Mouse (Mus musculus) layer of hippocampus, adult 9-11 months (tissue): ENCODE results near the gene Aldh3b2.

Experiments used
- DNase-seq: peaks from one replicate; pipeline ENCODE4 v3.0.0; 2022

The Aldh3b2 gene

DNA sequence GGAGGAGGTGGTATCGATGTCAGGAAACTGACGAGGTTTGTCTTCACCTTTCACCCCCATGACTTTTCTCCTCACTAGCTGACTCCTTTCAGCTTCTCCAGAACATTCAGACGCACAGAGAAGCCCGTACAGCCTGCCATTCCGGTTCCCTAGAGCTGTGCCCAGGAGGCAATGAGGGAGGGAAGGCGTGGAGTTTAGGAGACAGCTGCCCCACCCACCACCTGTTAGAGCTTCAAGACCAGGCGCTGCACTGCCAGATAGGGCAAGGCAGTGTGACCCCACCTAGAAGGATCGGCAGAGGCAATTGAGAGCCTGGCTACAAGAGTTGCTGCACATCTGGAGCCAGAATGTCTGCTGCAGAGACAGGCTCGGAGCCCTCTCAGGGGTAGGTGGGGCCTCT lies at the start of gene Aldh3b2:
Aldh3b2 (plus strand) TSS at position 100 of the 400 bp plus-strand sequence.
- DNase-seq, result no peak

DNA sequence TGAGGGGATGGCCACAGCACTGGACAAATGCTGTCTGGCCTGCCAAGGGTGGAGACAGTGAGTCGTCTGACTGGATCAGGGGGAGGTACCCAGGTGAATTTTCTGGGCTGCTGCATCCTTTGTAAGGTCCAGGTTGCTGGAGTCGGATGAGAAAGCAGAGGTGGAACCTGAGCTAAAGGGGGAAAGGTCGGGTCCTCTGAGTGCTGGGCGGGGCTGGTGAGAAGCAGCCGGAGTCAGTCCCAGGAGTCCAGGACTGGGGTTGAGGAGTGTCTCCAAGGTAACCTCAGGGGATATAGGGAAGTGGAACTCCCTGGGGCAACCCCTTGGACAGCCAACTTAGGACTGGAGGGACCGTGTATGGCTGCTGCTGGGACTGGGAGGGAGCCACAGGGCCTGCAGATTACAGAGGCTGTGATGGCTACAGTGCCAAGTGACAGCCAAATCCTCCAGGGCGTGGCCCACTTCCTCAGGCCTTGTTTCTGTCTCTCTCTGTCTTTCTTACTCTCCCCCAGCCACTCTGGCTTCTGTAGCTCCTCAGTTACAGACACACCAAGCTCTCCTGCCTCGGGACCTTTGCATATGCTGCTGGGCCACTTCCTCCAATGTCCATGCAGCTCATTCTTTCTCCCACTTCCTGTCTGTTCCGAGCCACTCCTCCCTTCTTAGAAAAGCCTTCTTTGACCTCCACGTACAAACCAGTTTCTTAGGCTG lies 49.3 kb upstream of the Aldh3b2 start:
- no peak for DNase-seq

DNA sequence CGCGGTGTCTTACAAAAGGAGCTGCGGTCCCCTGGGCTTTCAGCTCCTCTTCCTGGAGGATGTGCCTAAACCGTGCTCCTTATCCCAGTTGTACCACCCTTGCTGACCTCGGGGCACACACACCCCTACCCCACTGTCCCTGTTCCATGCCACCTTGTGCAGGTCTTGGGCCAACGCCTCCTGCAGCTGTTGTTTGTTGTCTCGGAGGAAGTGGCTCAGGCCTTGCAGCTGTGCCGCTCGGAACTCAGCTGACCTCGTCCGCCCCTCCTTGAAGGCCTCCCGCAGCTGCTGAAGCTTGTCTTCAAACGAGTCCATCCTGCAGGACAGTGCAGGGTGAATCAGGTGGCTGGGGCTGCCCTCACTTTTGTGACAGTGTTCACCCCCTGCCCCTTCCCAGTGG lies 48.5 kb upstream of the Aldh3b2 start:
- no peak for DNase-seq

DNA sequence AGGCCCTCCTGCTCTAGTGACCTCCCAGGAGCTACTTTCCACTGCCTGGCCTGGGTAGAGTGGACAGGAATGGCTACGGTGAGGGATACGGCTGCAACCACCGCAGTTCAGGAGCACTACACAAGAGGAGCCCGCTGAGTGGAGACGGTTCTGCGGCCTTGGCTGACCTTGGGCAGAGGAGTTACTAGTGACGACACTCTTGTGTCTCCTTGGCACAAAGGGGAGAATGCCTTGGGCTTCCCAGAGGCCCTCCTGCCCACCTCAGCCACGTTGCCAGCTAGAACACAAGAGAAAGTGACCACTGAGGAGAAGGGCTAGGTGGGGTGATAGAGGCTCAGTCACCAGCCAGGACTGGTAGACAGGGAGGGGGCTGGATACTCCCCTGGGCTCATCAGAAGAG lies 47.9 kb upstream of the Aldh3b2 start:
- no peak for DNase-seq

DNA sequence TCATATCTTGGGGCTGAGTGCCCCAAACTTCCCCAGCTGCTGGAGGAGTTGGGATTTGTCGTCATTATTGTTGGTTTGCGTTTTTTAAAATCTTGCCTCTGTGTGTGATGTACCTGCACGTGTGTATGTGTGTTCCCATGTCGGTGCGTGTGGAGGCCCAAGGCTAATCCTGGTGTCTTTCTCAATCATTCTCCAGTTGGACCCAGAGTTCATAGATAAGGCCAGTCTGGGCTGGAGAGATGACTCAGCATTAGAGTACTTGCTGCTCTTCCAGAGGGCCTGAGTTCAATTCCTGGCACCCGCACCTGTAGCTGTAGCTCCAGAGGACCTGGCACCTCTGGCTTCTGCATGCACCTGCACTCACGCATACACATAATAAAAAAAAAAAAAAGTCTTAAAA lies 47.3 kb upstream of the Aldh3b2 start:
- DNase-seq, result no peak

GRCm38 (mm10) chr19:3925859-3926258 lies 46.3 kb upstream of the Aldh3b2 start:
- no peak for DNase-seq

- no peak for DNase-seq
Observed at GRCm38 (mm10) chr19:3926279-3926678, 45.8 kb upstream of the Aldh3b2 start.

GRCm38 (mm10) chr19:3926685-3927084 lies 45.4 kb upstream of the Aldh3b2 start:
- no peak for DNase-seq

DNA sequence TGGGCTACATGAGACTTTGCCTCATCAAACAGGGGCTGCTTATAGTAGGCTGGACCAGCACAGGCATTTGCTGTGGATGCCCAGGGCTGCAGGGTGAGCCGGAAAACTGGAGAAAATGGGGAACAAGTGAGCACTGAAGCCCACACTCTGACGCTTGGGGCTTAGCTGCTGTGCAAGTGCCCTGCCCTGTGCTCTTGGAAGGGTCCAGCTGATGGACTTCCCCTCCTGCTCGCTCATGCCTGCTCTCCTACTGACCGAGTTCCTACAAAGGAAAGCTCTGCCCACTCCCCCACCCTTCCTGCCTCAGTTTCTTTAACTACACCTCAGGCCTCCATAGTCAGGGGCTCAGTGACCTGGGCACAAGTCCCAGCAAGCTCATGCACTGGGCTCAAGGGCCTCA lies 44.1 kb upstream of the Aldh3b2 start:
- DNase-seq, result no peak

DNA sequence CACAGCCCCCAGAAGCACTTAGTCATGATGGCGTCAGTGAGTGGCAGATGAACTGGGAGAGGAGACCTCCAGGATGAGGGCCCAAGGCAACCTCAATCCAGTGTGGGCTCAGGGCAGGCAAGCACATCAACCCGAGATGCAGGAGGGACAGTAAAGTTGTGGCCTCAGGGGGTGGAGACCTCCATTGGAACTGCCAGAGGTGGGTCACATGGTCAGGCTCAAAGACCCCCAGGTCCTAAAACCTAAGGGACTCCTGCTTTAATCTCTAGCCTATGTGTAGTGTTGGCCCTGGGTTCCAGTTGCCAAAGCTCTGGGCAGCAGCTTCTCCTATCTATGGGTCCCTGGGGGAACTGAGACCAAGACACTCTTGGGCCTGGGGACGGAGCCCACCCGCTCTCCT lies 43.3 kb upstream of the Aldh3b2 start:
- DNase-seq, result no peak

GRCm38 (mm10) chr19:3929211-3929941 lies 42.8 kb upstream of the Aldh3b2 start, which contains the start of gene Aldh3b1:
Gene Aldh3b1 (minus strand): TSS chr19:3929808.
- peak; percentile 81 for DNase-seq

DNA sequence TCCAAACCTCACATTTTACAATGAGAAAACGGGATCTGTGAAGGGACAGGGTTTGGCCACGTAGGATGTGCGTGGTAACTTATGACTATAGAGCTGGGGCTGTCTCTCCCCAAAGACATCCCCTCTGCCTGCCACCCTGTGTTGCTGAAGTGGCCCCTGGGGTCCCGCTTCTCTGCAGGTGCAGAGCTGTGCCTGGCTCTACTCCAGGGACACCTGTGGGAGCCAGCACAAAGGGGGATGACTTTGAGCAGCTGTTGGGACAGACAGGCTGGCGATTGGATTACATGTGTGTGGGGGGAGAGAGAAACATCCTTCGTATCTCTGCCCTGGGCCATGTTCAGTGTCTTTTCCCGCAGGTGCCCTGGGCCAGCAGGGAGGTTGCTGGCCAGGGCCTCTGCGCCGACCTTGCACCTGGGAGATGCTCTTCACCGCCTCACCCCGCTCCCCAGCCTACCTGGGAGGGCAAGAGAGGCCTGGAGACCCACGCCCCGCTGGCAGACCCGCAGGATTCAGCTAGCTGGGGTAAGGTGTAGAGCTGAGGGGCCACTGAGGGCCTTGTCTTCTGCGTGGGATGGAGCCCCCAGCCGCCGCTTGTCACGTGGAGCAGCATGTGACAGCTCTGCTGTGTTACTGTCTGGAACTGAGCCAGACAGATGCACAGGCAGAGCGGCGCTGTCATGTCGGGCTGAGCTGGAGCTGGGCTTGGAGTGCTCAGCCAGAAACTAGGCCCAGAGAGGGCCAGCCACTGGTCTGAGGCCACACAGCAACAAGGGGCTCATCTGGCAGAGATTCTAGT lies 41.7 kb upstream of the Aldh3b2 start:
- DNase-seq, result no peak

DNA sequence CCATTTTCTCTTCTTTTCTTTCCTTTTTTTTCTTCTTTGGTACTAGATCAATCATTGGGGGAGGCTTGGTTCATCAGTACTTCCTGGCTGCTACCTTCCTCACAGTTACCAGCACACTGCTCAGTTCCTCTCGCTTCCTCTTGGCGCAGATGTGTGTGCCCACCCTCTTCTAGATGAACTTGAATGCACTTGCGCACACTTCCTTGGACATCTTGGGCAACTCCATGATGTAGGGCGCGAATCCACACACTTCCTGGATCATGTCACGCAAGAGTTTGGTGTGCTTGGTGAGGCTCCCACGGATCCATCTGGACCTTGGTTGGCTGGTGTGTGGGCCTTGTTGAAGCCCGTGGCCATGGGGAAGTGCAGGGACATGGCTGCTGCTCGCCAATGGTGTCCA lies 40.4 kb upstream of the Aldh3b2 start:
- no peak for DNase-seq

- DNase-seq, result peak; percentile 80
Observed at GRCm38 (mm10) chr19:3935032-3935895, 36.9 kb upstream of the Aldh3b2 start, which contains the start of gene Unc93b1. Gene Unc93b1 (plus strand): TSS chr19:3935186.

DNA sequence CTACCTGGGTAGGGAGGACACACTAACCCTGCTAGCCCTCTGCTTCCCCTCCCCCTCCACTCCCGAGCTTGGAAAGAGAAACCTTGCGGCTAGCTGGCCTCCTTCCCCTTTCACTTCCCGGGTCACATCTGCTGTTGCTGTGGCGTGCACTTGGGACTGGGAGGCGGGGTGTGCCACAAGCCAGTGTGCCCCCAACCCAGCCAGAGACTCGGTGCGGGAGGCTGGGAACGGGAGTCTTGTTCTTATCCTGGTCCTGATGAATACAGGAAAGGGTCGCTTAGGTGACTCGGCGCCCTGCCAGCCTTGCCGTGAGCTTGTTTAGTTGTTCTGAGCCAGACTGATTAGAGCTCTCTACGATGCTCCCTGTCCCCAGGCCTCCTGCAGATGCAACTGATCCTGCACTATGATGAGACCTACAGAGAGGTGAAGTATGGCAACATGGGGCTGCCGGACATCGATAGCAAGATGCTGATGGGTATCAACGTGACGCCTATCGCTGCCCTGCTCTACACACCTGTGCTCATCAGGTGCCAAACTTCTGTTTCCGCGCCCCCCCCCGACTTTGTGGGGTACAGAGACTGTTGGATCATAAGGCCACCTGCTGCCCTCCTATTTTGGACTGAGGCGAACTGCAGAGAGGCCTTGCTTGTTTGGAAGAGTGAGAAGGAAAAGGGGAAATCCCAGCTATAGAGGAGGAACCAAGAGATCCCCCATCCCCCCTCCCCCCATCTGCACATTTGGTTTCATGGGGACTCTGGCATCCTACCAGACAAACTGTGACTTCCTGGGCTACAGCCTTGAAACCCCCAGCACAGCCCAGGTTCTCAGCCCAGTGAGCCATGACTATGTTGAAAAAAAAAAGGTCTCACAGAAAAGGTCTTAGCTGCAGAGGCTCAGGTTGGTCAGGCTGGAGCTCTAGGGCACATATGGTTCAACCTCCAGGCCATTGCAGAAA lies 36.0 kb upstream of the Aldh3b2 start:
- peak; percentile 81 for DNase-seq

GRCm38 (mm10) chr19:3942315-3942714 lies 29.8 kb upstream of the Aldh3b2 start:
- no peak for DNase-seq

DNA sequence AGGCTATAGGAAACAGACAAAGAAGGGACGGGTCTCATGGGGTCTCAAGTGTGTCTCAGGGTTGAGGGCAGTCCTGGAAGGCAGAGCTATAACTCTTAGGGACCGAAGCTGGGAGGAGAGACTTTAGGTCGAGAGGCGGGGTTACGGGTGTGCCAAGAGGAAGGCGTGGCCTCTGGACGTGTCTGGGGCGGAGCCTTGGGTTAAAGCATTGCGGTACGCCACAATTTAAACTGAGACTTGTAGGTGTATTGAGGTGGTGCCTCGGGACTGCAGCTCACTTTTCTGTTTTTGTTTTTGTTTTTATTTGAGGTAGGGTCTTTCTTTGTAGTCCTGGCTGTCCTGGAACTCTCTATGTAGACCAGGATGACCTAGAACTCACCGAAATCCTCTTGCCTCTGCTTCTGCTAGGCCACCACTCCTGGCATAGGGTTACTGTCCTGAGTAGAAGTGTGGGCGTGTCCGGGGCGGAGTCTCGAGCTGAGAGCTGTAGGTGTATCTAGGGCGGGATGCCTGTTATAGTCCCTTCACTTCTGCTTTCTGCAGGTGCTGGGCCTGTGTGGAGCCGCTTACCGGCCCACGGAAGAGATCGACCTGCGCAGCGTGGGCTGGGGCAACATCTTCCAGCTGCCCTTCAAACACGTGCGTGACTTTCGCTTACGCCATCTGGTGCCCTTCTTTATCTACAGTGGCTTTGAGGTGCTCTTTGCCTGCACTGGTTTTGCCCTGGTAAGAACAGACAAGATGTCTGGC lies 29.0 kb upstream of the Aldh3b2 start:
- no peak for DNase-seq

- no peak for DNase-seq
Observed at GRCm38 (mm10) chr19:3945872-3946564, 26.1 kb upstream of the Aldh3b2 start.

GRCm38 (mm10) chr19:3946715-3947114 lies 25.4 kb upstream of the Aldh3b2 start:
- DNase-seq, result no peak

GRCm38 (mm10) chr19:3947813-3948212 lies 24.3 kb upstream of the Aldh3b2 start:
- no peak for DNase-seq
